Mouse (Mus musculus) limb, embryonic 14.5 days (tissue): Measurements from ENCODE around the gene Gm5485. TPM values are rescaled to one million over a fixed set of nuclear protein-coding genes. Genes with fewer than 3 reads are reported as not detected.

Experiments used
- ATAC-seq: fragments of 200-750 bp; cut with Nextera tagmentation; 2 replicates; pipeline ENCODE4 v1.8.0; 2017; ENCODE audit warnings: low read depth, moderate number of reproducible peaks, moderate TSS enrichment; ENCODE audit not compliant: low FRiP score
- DNase-seq: peaks from one replicate; pipeline ENCODE4 v3.0.0-alpha.2; 2015; ENCODE audit warnings: low spot score
- H3K27ac ChIP-seq: fragments of 300-500 bp; sonication (generic); replicated peaks from 2 replicates; pipeline ENCODE4 v1.5.1; 2014; ENCODE audit warnings: low read depth, mild to moderate bottlenecking, low read length, moderate library complexity, mixed read lengths
- H3K27me3 ChIP-seq: fragments of 300-500 bp; sonication (generic); 2 replicates; pipeline ENCODE4 v1.6.1; 2014; ENCODE audit warnings: low read length, mixed read lengths; ENCODE audit not compliant: control insufficient read depth, insufficient read depth
- H3K36me3 ChIP-seq: fragments of 300-500 bp; sonication (generic); 2 replicates; pipeline ENCODE4 v1.6.1; 2014; ENCODE audit warnings: mild to moderate bottlenecking, low read length, moderate library complexity, mixed read lengths; ENCODE audit not compliant: control insufficient read depth, insufficient read depth
- H3K4me1 ChIP-seq: fragments of 300-500 bp; sonication (generic); 2 replicates; pipeline ENCODE4 v1.6.1; 2014; ENCODE audit warnings: antibody characterized with exemption, low read length, mixed read lengths; ENCODE audit not compliant: control insufficient read depth, insufficient read depth
- H3K4me2 ChIP-seq: fragments of 300-500 bp; sonication (generic); replicated peaks from 2 replicates; pipeline ENCODE4 v1.6.1; 2014; ENCODE audit warnings: low read depth, mild to moderate bottlenecking, low read length, moderate library complexity; ENCODE audit not compliant: severe bottlenecking
- H3K4me3 ChIP-seq: fragments of 300-500 bp; sonication (generic); replicated peaks from 2 replicates; pipeline ENCODE4 v1.5.1; 2014; ENCODE audit warnings: low read length
- H3K9ac ChIP-seq: fragments of 300-500 bp; sonication (generic); 2 replicates; pipeline ENCODE4 v1.6.1; 2014; ENCODE audit warnings: mild to moderate bottlenecking, low read depth, low read length, moderate library complexity; ENCODE audit not compliant: severe bottlenecking
- H3K9me3 ChIP-seq: fragments of 300-500 bp; sonication (generic); 2 replicates; pipeline ENCODE4 v1.6.1; 2016; ENCODE audit warnings: low read length; ENCODE audit not compliant: control insufficient read depth
- POLR2A ChIP-seq: fragments of 200-500 bp; IDR thresholded peaks from 2 replicates; pipeline ENCODE4 v1.8.0; 2012; ENCODE audit warnings: inconsistent platforms, mild to moderate bottlenecking, moderate library complexity, borderline replicate concordance; ENCODE audit not compliant: insufficient read depth, insufficient read length; ENCODE audit errors: extremely low read depth
- WGBS: fragments of 180-500 bp; shearing (Covaris S2); extraction: QIAGEN DNeasy Blood & Tissue Kit; methylation state at CpG from one replicate; pipeline ENCODE4 v1.1.7; 2014; 5-methylcytosine and 5-hydroxymethylcytosine counted together
- polyA plus RNA-seq, 2 experiments: library from polyadenylated mRNA; depleted of rRNA in 1 of 2; stranded (reverse) in 1 of 2; unstranded in 1 of 2; fragments of >200 nt; fragmentation: Nextera tagmentation in 1 of 2; extraction: Ambion mirVana in 1 of 2; gene quantifications; 2 replicates each; pipeline versions ENCODE4 v1.2.1 to v1.2.3; 2012 to 2014

Gm5485 gene
- polyA plus RNA-seq, 2 experiments, result not detected

DNA sequence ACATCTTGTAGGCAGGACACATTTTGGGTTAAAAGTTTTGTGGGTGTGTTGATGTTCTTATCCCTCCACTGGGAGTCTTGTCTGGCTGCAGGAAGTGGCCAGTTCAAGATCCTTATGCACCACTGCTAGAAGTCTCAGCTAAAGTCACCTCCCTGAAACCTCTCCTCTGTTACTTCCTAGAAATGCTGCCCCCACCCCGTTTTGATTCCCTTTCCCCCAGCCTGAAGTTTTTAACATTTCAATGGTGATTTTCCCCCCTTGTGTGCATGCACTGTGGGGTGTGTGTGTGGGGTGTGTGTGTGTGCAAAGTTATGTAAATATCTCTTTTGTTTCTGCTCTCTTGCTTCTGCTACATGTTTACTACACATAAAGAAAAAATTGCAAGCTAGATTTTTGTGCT, 23.2 kb upstream of the Gm5485 start:
- DNase-seq (no peak), ATAC-seq (no peak)
- Histone ChIP-seq H3K4me3 (no peak overlapping the region), H3K36me3 (no peaks in the 10 kb centered on the region), H3K4me1 (no peaks in the 10 kb centered on the region), H3K4me2 (no peak overlapping the region), H3K27me3 (no peaks in the 10 kb centered on the region), H3K9ac (no peak overlapping the region), H3K9me3 (no peaks in the 10 kb centered on the region), H3K27ac (no peak overlapping the region)
- TF ChIP-seq POLR2A, result no peak
- WGBS, result 33% methylated on average over 1 of the region's 1 CpGs

DNA sequence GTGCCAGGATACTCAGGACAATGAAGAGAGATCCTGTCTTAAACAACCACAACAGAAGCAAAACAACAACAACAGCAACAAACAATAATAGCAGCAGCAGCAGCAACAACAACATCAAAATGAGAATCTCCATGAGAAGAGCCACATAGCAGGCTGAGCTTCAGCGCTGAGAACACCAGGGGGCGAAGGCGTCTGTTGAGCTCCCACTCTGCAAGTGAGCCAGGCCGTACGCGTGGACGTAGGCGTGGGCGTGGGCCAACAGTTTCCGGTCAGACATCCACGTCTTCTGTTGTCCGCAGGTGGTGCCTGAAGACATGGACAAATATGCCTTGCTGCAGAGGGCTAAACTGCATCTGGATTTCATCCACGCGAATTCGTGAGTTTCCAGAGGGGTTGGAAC, 18.8 kb upstream of the Gm5485 start, which contains the start of gene Morc1:
Gene Morc1, plus strand, starts transcription at position 211 of the 400 bp plus-strand sequence.
- Histone ChIP-seq H3K9me3 (no peaks in the 10 kb centered on the region), H3K4me2 (no peak within 1 kb of the TSS), H3K36me3 (no peaks in the 10 kb centered on the region), H3K4me1 (no peaks in the 10 kb centered on the region), H3K4me3 (no peak within 1 kb of the TSS), H3K27me3 (no peaks in the 10 kb centered on the region), H3K27ac (no peak within 1 kb of the TSS), H3K9ac (no peak within 1 kb of the TSS)
- no peak for TF ChIP-seq POLR2A
- no peak for DNase-seq
- WGBS, result 91% methylated on average over 15 of the region's 15 CpGs
- no peak for ATAC-seq

DNA sequence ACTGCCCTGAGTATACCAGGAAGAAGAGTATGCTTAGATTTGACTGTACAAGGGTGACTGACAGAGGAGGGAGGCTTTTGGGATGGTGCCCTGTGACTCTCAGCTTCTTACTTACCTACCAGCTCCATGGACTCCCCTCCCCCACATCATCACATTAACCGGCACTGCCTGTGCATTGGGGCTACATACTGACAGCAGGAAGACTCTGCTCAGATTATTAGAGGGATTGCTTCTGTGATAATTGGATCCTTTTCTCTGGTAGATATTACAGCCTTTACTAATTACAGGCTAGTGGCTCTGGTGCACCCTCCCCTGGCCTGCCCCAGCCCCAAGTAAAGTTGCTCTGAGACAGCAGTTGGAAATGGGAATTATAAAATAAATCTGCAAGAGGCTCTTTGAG, 17.2 kb upstream of the Gm5485 start:
- H3K27ac ChIP-seq, result no peak overlapping the region
- DNase-seq (no peak), ATAC-seq (no peak)
- H3K4me1 ChIP-seq, result no peaks in the 10 kb centered on the region
- H3K4me2 ChIP-seq, result no peak overlapping the region
- TF ChIP-seq POLR2A, result no peak
- H3K9me3 ChIP-seq, result no peaks in the 10 kb centered on the region
- H3K4me3 ChIP-seq, result no peak overlapping the region
- H3K36me3 ChIP-seq, result no peaks in the 10 kb centered on the region
- no peak overlapping the region for H3K9ac ChIP-seq
- WGBS, result 41% methylated on average over 1 of the region's 1 CpGs
- no peaks in the 10 kb centered on the region for H3K27me3 ChIP-seq

DNA sequence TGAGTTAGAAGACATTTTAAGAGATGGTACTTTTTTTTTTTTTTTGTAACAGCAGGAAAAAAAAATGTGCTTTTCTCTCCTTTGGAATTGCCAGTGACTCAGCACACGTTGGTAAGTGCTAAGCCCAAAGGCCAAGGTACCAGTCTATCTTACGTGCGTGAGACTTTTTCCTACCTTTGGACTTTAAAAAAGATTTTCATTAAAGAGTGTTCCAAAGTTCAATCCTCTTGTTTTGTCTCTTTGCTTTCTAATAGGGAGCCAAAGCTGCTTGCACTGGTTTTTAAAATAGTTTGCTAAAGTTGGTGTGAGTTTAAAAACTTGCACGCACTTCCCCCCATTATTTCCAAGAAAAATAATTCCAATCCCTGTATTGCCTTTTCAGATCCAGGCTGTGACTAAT, 11.9 kb upstream of the Gm5485 start:
- ATAC-seq, result no peak
- no peak for TF ChIP-seq POLR2A

DNA sequence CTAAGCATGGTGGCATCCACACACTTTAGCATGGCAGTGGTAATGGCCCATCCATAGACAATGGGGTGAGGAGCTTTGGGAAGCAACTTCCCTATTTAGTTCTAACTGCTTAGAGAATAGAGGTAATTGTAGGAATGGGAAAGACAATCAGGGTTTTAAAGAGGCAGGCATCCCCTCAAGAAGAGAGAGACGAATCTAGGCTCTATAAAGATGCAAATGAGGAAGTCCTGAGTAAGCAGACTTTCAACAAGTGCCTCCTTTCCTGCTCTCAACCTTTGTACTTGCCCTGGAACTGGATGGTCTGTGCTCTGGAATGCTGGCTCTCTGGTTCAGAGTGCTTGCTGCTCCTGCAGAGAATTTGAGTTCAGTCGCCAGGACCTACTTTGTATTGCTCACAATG, 10.3 kb upstream of the Gm5485 start:
- H3K36me3 ChIP-seq, result no peaks in the 10 kb centered on the region
- no peak overlapping the region for H3K27ac ChIP-seq
- no peak for TF ChIP-seq POLR2A
- no peak overlapping the region for H3K4me2 ChIP-seq
- no peak for ATAC-seq
- no peaks in the 10 kb centered on the region for H3K9me3 ChIP-seq
- WGBS, result 34% methylated on average over 2 of the region's 2 CpGs
- H3K4me1 ChIP-seq, result no peaks in the 10 kb centered on the region
- no peak for DNase-seq
- H3K4me3 ChIP-seq, result no peak overlapping the region
- H3K27me3 ChIP-seq, result no peaks in the 10 kb centered on the region
- H3K9ac ChIP-seq, result no peak overlapping the region

More for the DNA sequence above, 11.9 kb upstream of the Gm5485 start:
- 79% methylated on average over 4 of the region's 4 CpGs for WGBS
- no peak for DNase-seq
- no peak overlapping the region for H3K4me2 ChIP-seq
- H3K4me1 ChIP-seq, result no peaks in the 10 kb centered on the region
- H3K27me3 ChIP-seq, result no peaks in the 10 kb centered on the region
- no peaks in the 10 kb centered on the region for H3K36me3 ChIP-seq
- H3K4me3 ChIP-seq, result no peak overlapping the region
- H3K9ac ChIP-seq, result no peak overlapping the region
- no peak overlapping the region for H3K27ac ChIP-seq
- H3K9me3 ChIP-seq, result no peaks in the 10 kb centered on the region

DNA sequence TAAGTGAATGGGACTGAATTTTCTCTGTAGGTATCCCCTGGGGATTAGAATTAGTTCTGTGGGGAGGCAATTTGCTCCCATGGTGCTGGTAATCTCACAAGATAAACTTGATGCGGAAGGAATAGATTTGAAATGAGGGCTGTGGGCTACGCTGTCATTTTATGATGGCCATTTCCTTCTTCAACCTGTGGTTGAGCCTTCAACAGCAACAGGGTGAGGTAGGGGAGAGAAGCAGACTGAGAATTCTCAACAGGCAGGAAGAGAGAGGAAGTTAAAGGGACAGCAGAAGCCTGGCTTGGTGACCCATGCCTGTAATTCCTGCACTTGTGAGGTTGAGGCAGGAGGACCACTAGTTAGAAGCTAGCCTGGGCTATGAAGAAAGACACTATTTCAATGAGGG, 6.8 kb upstream of the Gm5485 start:
- Histone ChIP-seq H3K4me2 (no peak overlapping the region), H3K27ac (no peak overlapping the region), H3K4me3 (no peak overlapping the region), H3K27me3 (no peaks in the 10 kb centered on the region), H3K4me1 (no peaks in the 10 kb centered on the region), H3K9ac (no peak overlapping the region), H3K36me3 (no peaks in the 10 kb centered on the region), H3K9me3 (no peaks in the 10 kb centered on the region)
- WGBS, result 42% methylated on average over 2 of the region's 2 CpGs
- no peak for TF ChIP-seq POLR2A
- no peak for DNase-seq
- no peak for ATAC-seq
